ENCODE assay signal across 16 mouse cellular contexts in genomic region chr11:52085857-52086203, GRCm38 (mm10). TPM values are rescaled to one million over a fixed set of nuclear protein-coding genes. Genes with fewer than 3 reads are reported as not detected.
A peak's percentile ranks its signal among the peaks of the same experiment; 100 is the strongest.
DNase-seq lines count a peak whose midpoint lies in the region; ATAC-seq and TF ChIP-seq lines count a peak whose summit lies in the region.
"Had no signal": no experiment of that assay in that cellular context is flagged by ENCODE, and none has a peak within 500 bp of the region (broad histone marks: within the 10 kb centered on the region; RNA-seq: fewer than 3 reads in every experiment).

No protein-coding gene starts in this region.

- no peaks in the 10 kb centered on the region for H3K9me3 ChIP-seq in embryonic facial prominence, embryonic 12.5 days
- H3K9me3 ChIP-seq in embryonic facial prominence, embryonic 10.5 days: no peaks in the 10 kb centered on the region
- H3K9me3 ChIP-seq in hindbrain, embryonic 13.5 days: no peaks in the 10 kb centered on the region
- no peaks in the 10 kb centered on the region for H3K9me3 ChIP-seq in hindbrain, embryonic 11.5 days (ENCODE audit: control insufficient read depth, low read length)
- H3K9me3 ChIP-seq in forebrain, embryonic 15.5 days: no peaks in the 10 kb centered on the region

- TF ChIP-seq POLR2A in myocyte (IDR thresholded peaks at IDR 0.05; ENCODE audit: insufficient read length, low read depth): no peak

- DNase-seq in embryonic facial prominence, embryonic 10.5 days (ENCODE audit: low spot score): no peak
- no peak for DNase-seq in hindbrain, embryonic 11.5 days (ENCODE audit: low spot score)
- no peak for DNase-seq in cerebellum, adult 11-12 months
- DNase-seq: gastrocnemius, postnatal 25 days; kidney, postnatal 4 days; lung, postnatal 36 days; thymus, postnatal 4 days had no signal

- no peaks in the 10 kb centered on the region for H3K79me2 ChIP-seq in myocyte (ENCODE audit: control insufficient read depth, insufficient read depth)

- no peak overlapping the region for H3K4me2 ChIP-seq in embryonic facial prominence, embryonic 12.5 days (replicated peaks)
- H3K4me2 ChIP-seq in hindbrain, embryonic 13.5 days: 0 out of 2 replicates have a peak overlapping the region, but pooled peaks have one; percentile 1
- H3K4me2 ChIP-seq in hindbrain, embryonic 11.5 days (replicated peaks; ENCODE audit: low read depth, low read length): no peak overlapping the region
- H3K4me2 ChIP-seq in forebrain, embryonic 15.5 days (replicated peaks): peak overlapping the region; percentile 27
- peak overlapping the region; percentile 62 for H3K4me2 ChIP-seq in myocyte (ENCODE audit: low read depth)

- H3K27ac ChIP-seq in embryonic facial prominence, embryonic 12.5 days: peak overlapping the region; percentile 67; the same call in 1 of the 2 replicates
- H3K27ac ChIP-seq in embryonic facial prominence, embryonic 10.5 days (replicated peaks): no peak overlapping the region
- H3K27ac ChIP-seq in hindbrain, embryonic 13.5 days: peak overlapping the region; percentile 64
- H3K27ac ChIP-seq in hindbrain, embryonic 11.5 days (ENCODE audit: low read depth, low read length): no peak overlapping the region
- peak overlapping the region; percentile 94 for H3K27ac ChIP-seq in forebrain, embryonic 15.5 days (replicated peaks)

- no peak for ATAC-seq in embryonic facial prominence, embryonic 12.5 days (ENCODE audit: insufficient number of reproducible peaks, insufficient read depth, low FRiP score, low TSS enrichment)
- peak; percentile 49 for ATAC-seq in hindbrain, embryonic 13.5 days (ENCODE audit: low FRiP score)
- ATAC-seq in hindbrain, embryonic 11.5 days (ENCODE audit: low FRiP score): no peak
- ATAC-seq in forebrain, embryonic 15.5 days (replicated peaks): peak; percentile 79
- no peak for ATAC-seq in megakaryocyte progenitor cell, adult 5-6 weeks (replicated peaks; ENCODE audit: poor library complexity)

- H3K9ac ChIP-seq in embryonic facial prominence, embryonic 12.5 days: no peak overlapping the region
- no peak overlapping the region for H3K9ac ChIP-seq in hindbrain, embryonic 13.5 days
- H3K9ac ChIP-seq in hindbrain, embryonic 11.5 days (ENCODE audit: low read depth, low read length): no peak overlapping the region
- 0 out of 2 replicates have a peak overlapping the region, but pooled peaks have one; percentile 13 for H3K9ac ChIP-seq in forebrain, embryonic 15.5 days (replicated peaks)

- no peaks in the 10 kb centered on the region for H3K27me3 ChIP-seq in embryonic facial prominence, embryonic 12.5 days
- H3K27me3 ChIP-seq in embryonic facial prominence, embryonic 10.5 days (replicated peaks; ENCODE audit: low read depth, poor library complexity, severe bottlenecking): no peaks in the 10 kb centered on the region
- no peaks in the 10 kb centered on the region for H3K27me3 ChIP-seq in hindbrain, embryonic 13.5 days
- H3K27me3 ChIP-seq in hindbrain, embryonic 11.5 days (ENCODE audit: control insufficient read depth, insufficient read depth, low read length): no peaks in the 10 kb centered on the region
- no peaks in the 10 kb centered on the region for H3K27me3 ChIP-seq in forebrain, embryonic 15.5 days
- no peaks in the 10 kb centered on the region for H3K27me3 ChIP-seq in myocyte (ENCODE audit: control insufficient read depth, insufficient read depth, insufficient read length)

- H3K4me3 ChIP-seq in embryonic facial prominence, embryonic 12.5 days: no peak overlapping the region
- no peak overlapping the region for H3K4me3 ChIP-seq in embryonic facial prominence, embryonic 10.5 days
- H3K4me3 ChIP-seq in hindbrain, embryonic 13.5 days: no peak overlapping the region
- H3K4me3 ChIP-seq in hindbrain, embryonic 11.5 days (ENCODE audit: low read depth, low read length): no peak overlapping the region
- 0 out of 2 replicates have a peak overlapping the region, but pooled peaks have one; percentile 13 for H3K4me3 ChIP-seq in forebrain, embryonic 15.5 days
- H3K4me3 ChIP-seq in myocyte: no peak overlapping the region

- no peak overlapping the region for H3ac ChIP-seq in myocyte (ENCODE audit: control insufficient read depth, insufficient read length)

- no peaks in the 10 kb centered on the region for H3K36me3 ChIP-seq in embryonic facial prominence, embryonic 12.5 days
- H3K36me3 ChIP-seq in embryonic facial prominence, embryonic 10.5 days (replicated peaks): no peaks in the 10 kb centered on the region
- no peaks in the 10 kb centered on the region for H3K36me3 ChIP-seq in hindbrain, embryonic 13.5 days
- H3K36me3 ChIP-seq in hindbrain, embryonic 11.5 days (ENCODE audit: control insufficient read depth, insufficient read depth, low read length): no peaks in the 10 kb centered on the region
- no peaks in the 10 kb centered on the region for H3K36me3 ChIP-seq in forebrain, embryonic 15.5 days
- H3K36me3 ChIP-seq in myocyte (ENCODE audit: control insufficient read depth, insufficient read depth): no peaks in the 10 kb centered on the region

- peaks cover 21% of the 10 kb centered on the region for H3K4me1 ChIP-seq in embryonic facial prominence, embryonic 12.5 days
- peaks cover 27% of the 10 kb centered on the region for H3K4me1 ChIP-seq in embryonic facial prominence, embryonic 10.5 days
- peaks cover 15% of the 10 kb centered on the region for H3K4me1 ChIP-seq in hindbrain, embryonic 13.5 days (replicated peaks)
- no peaks in the 10 kb centered on the region for H3K4me1 ChIP-seq in hindbrain, embryonic 11.5 days (replicated peaks; ENCODE audit: control insufficient read depth, insufficient read depth, low read length)
- peaks cover 17% of the 10 kb centered on the region for H3K4me1 ChIP-seq in forebrain, embryonic 15.5 days

- WGBS in embryonic facial prominence, embryonic 12.5 days: 47% methylated on average over 4 of the region's 4 CpGs
- WGBS in embryonic facial prominence, embryonic 10.5 days: 68% methylated on average over 4 of the region's 4 CpGs
- 54% methylated on average over 4 of the region's 4 CpGs for WGBS in hindbrain, embryonic 13.5 days
- 76% methylated on average over 4 of the region's 4 CpGs for WGBS in hindbrain, embryonic 11.5 days
- WGBS in forebrain, embryonic 15.5 days: 37% methylated on average over 4 of the region's 4 CpGs

TF ChIP-seq in myocyte, 11 proteins besides CTCF, POLR2A, EP300 and RAD21:
- TF ChIP-seq REST (IDR thresholded peaks at IDR 0.05; ENCODE audit: insufficient read depth, insufficient read length) (no peak), E2F4 (IDR thresholded peaks at IDR 0.05; ENCODE audit: insufficient read depth) (no peak), SRF (IDR thresholded peaks at IDR 0.05; ENCODE audit: control insufficient read depth, insufficient read length, low read depth) (no peak), POLR2AphosphoS2 (IDR thresholded peaks at IDR 0.05; ENCODE audit: insufficient read length, low read depth) (no peak), MYOG (IDR thresholded peaks at IDR 0.05; ENCODE audit: control insufficient read depth in 1 of 3, insufficient read depth in 1 of 3, insufficient read length in 2 of 3, low read depth in 2 of 3) (no peak), TCF3 (IDR thresholded peaks at IDR 0.05; ENCODE audit: insufficient read length, low read depth) (no peak), USF1 (IDR thresholded peaks at IDR 0.05; ENCODE audit: low read depth) (no peak), TCF12 (IDR thresholded peaks at IDR 0.05; ENCODE audit: insufficient read depth, poor library complexity, severe bottlenecking) (no peak), MYOD1 (IDR thresholded peaks at IDR 0.05; ENCODE audit: control insufficient read depth in 1 of 3, insufficient read length in 2 of 3, low read depth in 2 of 3) (no peak), MAX (IDR thresholded peaks at IDR 0.05; ENCODE audit: low read depth) (no peak)

RNA-seq across cellular contexts. Expression of gene Ppp2ca, which starts 12.7 kb away (rescaled TPM):
- polyA plus RNA-seq in embryonic facial prominence, embryonic 12.5 days (2016; fragmentation: Nextera tagmentation; extraction: Ambion mirVana): 106 and 108 TPM in 2 replicates
- polyA plus RNA-seq in embryonic facial prominence, embryonic 10.5 days (2016; fragmentation: Nextera tagmentation; extraction: Ambion mirVana): 80.3 and 84.7 TPM in 2 replicates
- 122 TPM in 2 replicates for polyA plus RNA-seq in hindbrain, embryonic 13.5 days (2015; fragmentation: Nextera tagmentation; extraction: Ambion mirVana)
- 128 and 136 TPM in 2 replicates for polyA plus RNA-seq in hindbrain, embryonic 11.5 days (2014; fragmentation: Nextera tagmentation; extraction: Ambion mirVana)
- polyA plus RNA-seq in forebrain, embryonic 15.5 days (2015; fragmentation: Nextera tagmentation; extraction: Ambion mirVana): 116 and 129 TPM in 2 replicates
- polyA plus RNA-seq in myocyte (2012; fragmentation: generic; extraction: Trizol): 56.4 TPM
- 83.7 and 92.7 TPM in 2 replicates for total RNA-seq in megakaryocyte progenitor cell, adult 5-6 weeks (2015)
- 94.4 and 99.1 TPM in 2 replicates for total RNA-seq in megakaryocyte progenitor cell, adult 5-6 weeks (2017)

RNA-seq across cellular contexts. Expression of gene Olfr1373, which starts 59.5 kb away (rescaled TPM):
- not detected in 2 replicates for polyA plus RNA-seq in embryonic facial prominence, embryonic 12.5 days (2016; fragmentation: Nextera tagmentation; extraction: Ambion mirVana)
- not detected in 2 replicates for polyA plus RNA-seq in embryonic facial prominence, embryonic 10.5 days (2016; fragmentation: Nextera tagmentation; extraction: Ambion mirVana)
- not detected in 2 replicates for polyA plus RNA-seq in hindbrain, embryonic 13.5 days (2015; fragmentation: Nextera tagmentation; extraction: Ambion mirVana)
- not detected in 2 replicates for polyA plus RNA-seq in hindbrain, embryonic 11.5 days (2014; fragmentation: Nextera tagmentation; extraction: Ambion mirVana)
- not detected in 2 replicates for polyA plus RNA-seq in forebrain, embryonic 15.5 days (2015; fragmentation: Nextera tagmentation; extraction: Ambion mirVana)
- not detected for polyA plus RNA-seq in myocyte (2012; fragmentation: generic; extraction: Trizol)
- not detected in 2 replicates for total RNA-seq in megakaryocyte progenitor cell, adult 5-6 weeks (2015)
- total RNA-seq in megakaryocyte progenitor cell, adult 5-6 weeks (2017): 0.25 TPM in 1 of 2 replicates, not detected in the other
- total RNA-seq: adrenal gland, adult 18-20 months; gastrocnemius, postnatal 25 days; MEL had no signal
- polyA plus RNA-seq: embryonic facial prominence, embryonic 11.5 days; limb, embryonic 11.5 days had no signal

Comparison
In these comparisons a context has a peak if more than half of its experiments do, and no peak if none do; other contexts are left out.
1. ATAC-seq: peak in hindbrain, embryonic 13.5 days (single experiment) and forebrain, embryonic 15.5 days (single experiment); none in embryonic facial prominence, embryonic 12.5 days (single experiment), hindbrain, embryonic 11.5 days (single experiment) and megakaryocyte progenitor cell, adult 5-6 weeks (single experiment).
2. H3K27ac ChIP-seq: peak in embryonic facial prominence, embryonic 12.5 days (single experiment), hindbrain, embryonic 13.5 days (single experiment) and forebrain, embryonic 15.5 days (single experiment); none in embryonic facial prominence, embryonic 10.5 days (single experiment) and hindbrain, embryonic 11.5 days (single experiment).
3. H3K4me2 ChIP-seq: peak in hindbrain, embryonic 13.5 days (single experiment), forebrain, embryonic 15.5 days (single experiment) and myocyte (single experiment); none in embryonic facial prominence, embryonic 12.5 days (single experiment) and hindbrain, embryonic 11.5 days (single experiment).